11 mouse cellular contexts compared by ENCODE assay signal in the genomic region with DNA sequence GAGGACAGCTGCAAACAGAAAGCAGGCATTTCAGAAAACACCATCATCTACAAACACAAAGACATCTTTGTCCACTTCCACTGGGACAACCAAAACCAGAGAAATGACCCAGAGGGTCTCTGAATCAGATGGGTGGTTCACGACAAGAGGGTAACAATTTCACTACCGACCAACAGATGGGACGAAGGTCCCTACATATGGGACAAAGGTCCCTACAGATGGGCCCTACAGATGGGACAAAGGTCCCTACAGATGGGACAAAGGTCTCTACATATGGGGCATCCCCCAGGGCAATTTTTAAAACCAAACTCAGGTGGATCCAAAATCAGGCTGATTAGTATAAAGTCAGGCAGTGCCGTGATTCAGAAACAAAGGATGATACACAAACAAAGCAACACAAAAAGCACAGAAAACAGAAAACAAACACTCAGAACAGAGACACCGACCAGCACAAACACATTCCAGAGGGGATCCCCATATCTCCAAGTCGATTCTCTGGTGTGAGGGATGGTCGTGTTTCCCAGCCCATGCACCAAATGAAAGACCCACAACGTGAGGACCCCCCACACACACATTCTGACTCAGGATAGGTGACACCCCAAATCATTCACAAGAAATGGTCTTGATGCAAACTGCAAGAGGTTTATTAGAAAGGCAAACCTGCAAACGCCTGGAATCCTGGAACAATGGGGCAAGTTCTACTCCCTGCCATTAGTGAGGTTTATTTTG. TPM values are rescaled to one million over a fixed set of nuclear protein-coding genes. Genes with fewer than 3 reads are reported as not detected.
"Had no signal": no experiment of that assay in that cellular context is flagged by ENCODE, and none has a peak within 500 bp of the region (broad histone marks: within the 10 kb centered on the region; RNA-seq: fewer than 3 reads in every experiment).

No protein-coding gene starts in this region.

RNA-seq across cellular contexts. Expression of gene Zfp978, which starts 11.3 kb away (rescaled TPM):
- polyA plus RNA-seq: intestine, postnatal 0 days; kidney, embryonic 15.5 days; large intestine, adult 2 months; limb, embryonic 13.5 days; liver, adult 2 months; lung, adult 2 months; lung, postnatal 0 days; midbrain, embryonic 12.5 days; midbrain, postnatal 0 days; neural tube, embryonic 15.5 days had no signal

RNA-seq across cellular contexts. Expression of gene Zfp988, which starts 44.4 kb away (rescaled TPM):
- polyA plus RNA-seq: large intestine, adult 2 months; liver, adult 2 months; liver, embryonic 15.5 days; lung, adult 2 months; lung, postnatal 0 days; midbrain, embryonic 12.5 days had no signal
